Mouse (Mus musculus) retina, embryonic 14.5 days (tissue): Measurements from ENCODE around the gene Nid1.
A peak's percentile ranks its signal among the peaks of the same experiment; 100 is the strongest.
"Not testable (repeated sequence)": the region's sequence is repeated elsewhere in the genome, so short reads cannot be mapped to it uniquely, and the experiment has no call there.

Experiments used
- DNase-seq: peaks from one replicate; pipeline ENCODE4 v3.0.0-alpha.2; 2015; ENCODE audit warnings: low spot score

Nid1 gene

GRCm38 (mm10) chr13:13492151-13492550, 54.8 kb downstream of the Nid1 start:
- DNase-seq: no peak

GRCm38 (mm10) chr13:13493517-13493916, 56.2 kb downstream of the Nid1 start:
- no peak for DNase-seq

- no peak for DNase-seq
Measured at GRCm38 (mm10) chr13:13498022-13498421, 60.7 kb downstream of the Nid1 start.

GRCm38 (mm10) chr13:13502406-13502805, 65.1 kb downstream of the Nid1 start:
- DNase-seq: no peak

- DNase-seq: no peak
Measured at GRCm38 (mm10) chr13:13503695-13504386, 66.5 kb downstream of the Nid1 start.

GRCm38 (mm10) chr13:13505063-13505462, 67.7 kb downstream of the Nid1 start:
- no peak for DNase-seq

- no peak for DNase-seq
Measured at GRCm38 (mm10) chr13:13506556-13506955, 69.2 kb downstream of the Nid1 start.

GRCm38 (mm10) chr13:13514861-13515260, 77.5 kb downstream of the Nid1 start:
- DNase-seq: no peak

DNA sequence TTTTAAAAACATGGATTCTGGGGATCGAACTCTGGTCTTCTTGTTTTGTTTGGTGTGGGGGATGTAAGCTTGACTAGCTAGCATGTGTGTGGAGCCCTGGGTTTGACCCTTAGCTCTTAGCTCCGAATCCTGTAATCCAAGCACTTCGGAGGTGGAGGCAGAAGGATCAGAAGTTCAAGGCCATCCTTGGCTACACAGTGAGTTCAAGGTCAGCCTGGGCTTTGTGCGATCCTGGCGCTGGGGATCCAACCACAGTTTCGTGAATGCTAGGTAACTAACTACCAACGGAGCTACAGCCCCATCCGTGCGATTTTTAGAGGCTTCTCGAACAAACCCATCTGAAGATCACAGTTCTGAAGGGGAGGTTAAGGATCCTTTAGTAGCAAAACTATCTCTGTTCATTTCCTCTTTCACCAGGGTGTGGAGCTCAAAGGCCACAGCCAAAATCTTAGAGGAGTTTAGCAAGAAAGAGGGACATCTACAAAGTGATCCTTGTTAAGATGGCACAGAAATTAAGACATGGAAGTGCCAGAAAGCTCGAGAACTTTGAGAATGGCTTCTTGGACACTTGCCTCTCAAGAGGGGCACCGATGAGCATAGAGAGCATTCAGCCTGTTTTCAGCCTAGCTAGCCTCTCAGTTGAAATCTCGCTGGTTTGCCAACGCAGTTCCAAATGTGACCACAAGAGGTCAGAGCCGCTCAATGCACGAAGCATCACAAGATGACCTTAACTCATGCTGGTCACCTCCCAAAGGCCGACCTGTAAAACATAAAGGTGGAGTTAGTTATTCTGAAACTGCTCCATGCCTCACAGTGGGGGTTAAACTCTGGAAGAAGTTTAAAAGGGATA, 79.2 kb downstream of the Nid1 start:
- peak; percentile 88 for DNase-seq

DNA sequence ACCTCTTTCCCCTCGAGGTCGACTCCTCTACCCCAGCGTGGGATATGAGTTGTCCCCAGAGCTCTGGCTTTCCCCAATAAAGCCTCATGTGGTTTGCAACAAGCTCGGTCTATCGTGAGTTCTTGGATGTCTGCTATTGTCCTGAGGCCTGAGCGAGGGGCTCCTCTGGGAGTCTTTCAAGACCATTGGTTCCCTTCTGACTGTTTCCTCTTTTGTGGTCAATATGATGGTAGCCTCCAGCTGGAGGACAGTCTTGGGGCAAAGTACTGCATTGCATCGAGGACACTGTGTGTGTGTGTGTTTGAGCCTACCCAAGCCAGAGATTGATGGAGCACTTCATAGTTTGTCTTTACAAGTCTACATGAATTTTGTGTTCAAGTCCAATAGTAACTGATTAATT, 80.8 kb downstream of the Nid1 start:
- DNase-seq: no peak

- DNase-seq: no peak
Measured at GRCm38 (mm10) chr13:13520436-13520835, 83.1 kb downstream of the Nid1 start.

DNA sequence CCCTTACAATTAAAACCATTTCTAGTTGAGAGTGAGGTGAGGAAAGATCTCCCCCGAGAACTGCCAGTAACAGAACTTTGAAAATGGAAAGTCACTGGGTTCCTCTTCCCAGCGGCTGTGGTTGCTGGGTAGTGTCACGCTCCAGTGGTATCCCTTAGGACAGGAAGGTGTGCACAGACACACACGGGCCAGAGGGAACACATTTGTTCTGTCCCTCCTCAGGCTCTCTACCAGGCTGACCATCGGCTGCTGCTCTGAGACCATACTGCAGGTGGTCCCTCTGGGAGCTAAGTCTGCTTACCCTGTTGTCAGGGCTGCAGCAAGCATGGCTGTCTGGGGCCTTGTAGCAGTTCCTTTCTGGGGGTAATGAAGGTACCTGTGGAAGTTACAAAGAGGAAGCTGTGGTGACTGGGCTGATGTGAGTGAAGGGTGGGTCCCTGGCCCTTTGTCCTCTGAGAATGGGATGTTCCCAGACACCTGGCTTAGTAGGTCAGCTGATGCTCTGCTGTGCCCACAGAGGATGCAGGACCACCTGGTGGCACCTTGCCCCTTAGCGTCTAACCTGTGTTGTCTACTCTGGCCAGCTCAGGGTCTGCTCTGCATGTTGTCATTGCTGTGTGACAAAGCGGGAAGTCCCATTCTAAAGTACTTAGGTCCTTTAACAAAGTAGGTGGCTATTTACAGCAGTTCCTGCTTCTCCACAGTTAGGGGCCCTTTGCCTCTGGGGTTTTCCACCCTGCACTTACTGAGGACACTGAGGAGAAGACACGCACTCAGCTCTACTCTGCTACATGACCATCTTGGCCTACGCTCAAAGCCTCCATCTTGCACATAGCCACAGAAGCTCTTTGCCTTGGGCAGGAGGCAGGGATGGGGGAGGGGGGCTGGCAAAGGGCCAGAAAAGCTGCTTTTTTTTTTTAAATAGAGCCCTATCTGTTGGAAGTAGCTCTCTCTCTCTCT, 86.6 kb downstream of the Nid1 start:
- DNase-seq: no peak

- DNase-seq: no peak
Measured at GRCm38 (mm10) chr13:13525205-13525604, 87.9 kb downstream of the Nid1 start.

- no peak for DNase-seq
Measured at GRCm38 (mm10) chr13:13525877-13526276, 88.5 kb downstream of the Nid1 start.

- DNase-seq: no peak
Measured at GRCm38 (mm10) chr13:13529115-13529542, 91.8 kb downstream of the Nid1 start.

GRCm38 (mm10) chr13:13530913-13531312, 93.6 kb downstream of the Nid1 start:
- no peak for DNase-seq

DNA sequence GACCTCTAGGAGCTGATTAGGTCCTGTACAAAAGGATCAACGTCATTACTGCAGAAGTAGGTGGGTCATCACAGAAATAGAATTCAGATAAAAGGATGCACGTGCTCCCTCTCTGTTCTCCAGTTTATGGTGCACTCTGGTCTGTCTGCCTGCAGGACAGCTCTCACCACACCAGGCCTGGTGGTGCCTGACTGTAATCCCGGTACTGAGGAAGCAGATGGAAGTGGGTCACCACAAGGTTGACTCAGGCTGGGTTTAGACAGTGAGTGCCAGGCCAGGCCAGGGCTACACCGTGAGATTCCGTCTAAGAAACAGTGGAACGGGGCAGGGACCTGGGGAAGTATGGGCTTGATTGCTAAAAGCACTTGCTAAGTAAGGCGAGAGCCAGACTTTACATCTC, 94.6 kb downstream of the Nid1 start:
- no peak for DNase-seq

DNA sequence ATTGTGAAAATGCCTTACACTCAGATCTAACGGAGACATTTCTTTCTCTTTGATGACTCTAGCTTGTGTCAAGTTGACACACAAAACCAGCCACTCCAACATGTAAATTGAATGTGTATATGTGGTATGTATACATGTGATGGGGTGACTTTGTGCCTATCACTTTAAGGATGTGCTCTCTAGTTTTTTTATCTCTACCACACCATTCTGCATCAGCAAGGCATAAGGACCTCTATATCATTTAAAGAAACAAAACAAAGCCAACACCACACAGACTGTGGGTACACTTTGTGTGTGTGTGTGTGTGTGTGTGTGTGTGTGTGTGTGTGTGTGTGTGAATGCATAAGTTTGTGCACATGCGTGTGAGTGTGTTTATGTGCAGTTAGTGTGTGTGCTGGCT, 99.2 kb downstream of the Nid1 start:
- DNase-seq: no peak

DNA sequence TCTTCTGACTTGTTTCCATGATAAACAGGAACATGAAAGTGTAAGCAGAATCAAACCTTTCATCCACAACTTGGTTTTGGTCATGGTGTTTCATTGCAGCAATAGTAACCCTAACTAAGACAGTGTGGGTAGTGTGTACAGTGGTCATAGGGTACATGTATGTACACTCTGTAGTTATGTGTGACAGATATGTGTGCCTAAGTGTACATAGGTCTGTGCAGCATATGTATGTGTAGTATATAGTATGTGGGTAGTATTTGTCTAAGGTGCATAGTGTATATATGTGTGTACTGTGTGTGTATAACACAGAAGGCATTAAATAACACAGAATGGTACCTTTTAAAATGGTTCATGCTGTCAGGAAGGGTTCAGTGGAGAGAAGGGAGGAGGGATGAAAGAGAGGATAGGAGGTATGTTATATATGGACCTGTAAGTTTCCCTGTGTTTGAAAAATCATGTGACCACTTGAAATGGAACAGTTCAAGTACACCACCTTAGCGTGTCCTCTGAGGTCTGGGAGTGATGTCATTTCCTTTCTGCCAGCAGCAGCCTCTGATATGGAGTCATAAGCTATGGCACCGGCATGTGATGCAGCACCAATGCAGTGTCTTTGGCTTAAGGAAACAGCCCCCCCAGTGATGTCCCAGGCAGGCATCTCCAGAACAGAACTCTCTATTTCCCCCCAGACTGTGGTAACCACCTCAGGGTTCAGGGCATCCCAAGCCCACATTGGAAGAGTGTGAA, 100.1 kb downstream of the Nid1 start:
- DNase-seq: no peak

DNA sequence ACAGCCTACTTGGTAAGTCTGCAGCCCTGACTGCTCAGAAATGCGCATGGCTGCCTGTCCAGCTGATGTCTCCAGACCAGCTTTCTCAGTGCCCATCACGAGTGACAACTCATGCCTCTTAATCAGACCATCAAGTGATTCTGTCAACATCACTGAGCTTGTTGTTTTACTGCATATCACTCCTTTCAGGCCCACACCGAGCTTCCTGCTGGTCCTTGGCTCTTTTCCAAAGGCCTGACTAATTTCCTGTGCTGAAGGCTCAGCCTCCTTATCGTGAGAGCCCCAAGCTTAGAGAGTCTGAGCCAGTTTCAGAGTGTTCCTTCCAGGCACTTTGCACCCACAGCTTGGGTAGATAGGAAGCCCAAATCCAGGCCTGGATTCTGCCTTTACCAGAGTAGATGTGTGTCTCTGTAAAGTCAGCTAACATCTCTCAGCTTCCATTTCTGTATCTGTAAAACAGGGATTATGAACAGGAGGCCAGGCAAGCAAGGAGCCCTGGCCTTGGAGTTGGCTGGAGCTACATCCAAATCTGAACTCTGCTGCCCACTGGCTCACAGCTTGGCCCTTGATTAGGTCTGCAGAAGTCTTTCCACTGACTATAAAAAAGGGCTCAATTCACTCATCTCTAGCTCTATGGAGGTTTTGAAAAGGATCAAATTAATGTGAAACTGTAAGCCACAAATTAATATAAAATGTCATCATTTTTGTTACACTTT, 101.4 kb downstream of the Nid1 start:
- DNase-seq: no peak

GRCm38 (mm10) chr13:13543073-13543472, 105.7 kb downstream of the Nid1 start:
- not testable (repeated sequence) for DNase-seq
